Mouse (Mus musculus): ENCODE measurements at regions not wholly inside any gene's neighbourhood (a gene's known extent, or its start where the extent isn't known, plus 50 kb on each side); places are given as distances from the start of the nearest gene placed in this dataset.

DNA sequence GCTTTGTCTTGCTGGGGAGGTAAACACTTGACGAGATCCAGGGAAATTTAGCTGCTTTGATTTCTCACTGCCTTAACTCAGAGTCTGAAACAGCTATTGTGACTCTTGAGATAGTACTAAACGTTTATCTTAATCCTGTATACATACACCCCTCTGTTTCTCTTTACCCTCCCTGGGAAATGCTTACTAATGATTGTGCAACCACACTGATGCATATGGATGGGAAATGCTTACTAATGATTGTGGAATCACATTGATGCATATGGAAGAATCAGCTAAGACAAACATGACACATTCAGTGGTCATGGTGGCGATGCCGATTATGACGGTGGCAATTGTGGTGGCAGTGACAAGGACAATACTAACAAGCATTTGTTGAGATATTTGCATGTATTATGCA is 58.9 kb upstream of the Sesn3 start:
- DNase-seq (ENCODE audit: extremely low spot score in 1 of 2, low spot score in 2 of 2) = no peak
- Histone ChIP-seq H3K27ac (no peak overlapping the region), H3K4me3 (no peak overlapping the region)
- intact Hi-C loops (cut with DNase I) = no loop called here
- TF ChIP-seq CTCF (IDR thresholded peaks at IDR 0.05) = no peak

DNA sequence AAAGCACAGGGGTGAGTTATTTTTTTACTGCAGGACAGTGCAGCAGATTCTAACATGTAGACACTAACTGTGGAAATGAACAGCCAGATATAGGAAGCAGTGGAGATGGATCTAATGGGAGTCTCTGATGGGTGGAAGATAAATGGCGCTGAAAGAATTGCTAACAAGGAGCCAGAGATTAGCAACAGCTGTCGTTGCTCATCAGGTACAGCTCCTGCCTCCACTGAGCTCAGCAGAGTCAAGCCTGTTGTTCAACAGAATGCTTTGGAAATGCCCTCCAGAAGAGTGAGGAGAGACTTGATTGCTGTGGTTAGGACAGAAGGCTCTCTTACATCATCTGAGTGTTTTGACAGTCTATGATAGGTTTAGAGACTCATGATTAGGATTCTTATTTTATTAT is 51.9 kb upstream of the Sesn3 start:
- H3K4me3 ChIP-seq = no peak overlapping the region
- intact Hi-C loops (cut with DNase I) = no loop called here
- no peak for TF ChIP-seq CTCF (IDR thresholded peaks at IDR 0.05)
- no peak overlapping the region for H3K27ac ChIP-seq
- no peak for DNase-seq (ENCODE audit: extremely low spot score in 1 of 2, low spot score in 2 of 2)

Measured in left cerebral cortex, adult 2 months (tissue).